Mouse (Mus musculus) thymus, postnatal 14 days (tissue): ENCODE data around the gene Gm17087.

Experiments used
- DNase-seq: peaks from one replicate; pipeline ENCODE4 v3.0.0; 2021

Gm17087 gene

DNA sequence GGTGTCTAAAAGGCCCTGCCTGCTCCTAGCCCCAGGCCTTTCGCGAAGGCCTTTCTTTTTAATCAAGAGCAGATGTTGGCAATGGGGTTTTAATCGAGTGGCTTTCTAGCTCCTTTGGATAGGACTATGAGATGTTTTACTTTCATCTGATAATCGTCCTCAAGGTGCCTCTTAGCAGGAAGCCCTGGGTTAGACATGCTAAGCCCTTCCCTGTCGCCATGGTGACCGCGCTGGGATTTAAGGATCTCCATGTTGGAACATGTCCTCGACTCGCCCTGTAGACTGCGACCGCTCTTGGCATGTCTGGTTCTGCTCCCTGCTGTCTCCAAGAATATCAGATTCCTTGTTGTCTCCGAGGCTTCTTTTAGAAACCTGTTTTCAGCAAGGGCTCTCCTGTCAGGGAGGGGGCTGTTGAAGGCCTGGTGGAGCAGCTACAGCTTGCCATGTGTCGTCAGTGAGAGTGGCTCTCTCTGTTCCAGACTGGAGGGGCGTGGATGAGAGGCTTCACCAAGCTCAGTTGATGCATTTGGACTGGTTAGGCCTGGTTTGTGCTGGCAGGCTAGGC, 24.7 kb downstream of the Gm17087 start:
- no peak for DNase-seq

GRCm38 (mm10) chr17:8538102-8538501, 28.6 kb downstream of the Gm17087 start:
- peak; percentile 71 for DNase-seq

GRCm38 (mm10) chr17:8536522-8536921, 30.2 kb downstream of the Gm17087 start:
- DNase-seq = no peak

DNA sequence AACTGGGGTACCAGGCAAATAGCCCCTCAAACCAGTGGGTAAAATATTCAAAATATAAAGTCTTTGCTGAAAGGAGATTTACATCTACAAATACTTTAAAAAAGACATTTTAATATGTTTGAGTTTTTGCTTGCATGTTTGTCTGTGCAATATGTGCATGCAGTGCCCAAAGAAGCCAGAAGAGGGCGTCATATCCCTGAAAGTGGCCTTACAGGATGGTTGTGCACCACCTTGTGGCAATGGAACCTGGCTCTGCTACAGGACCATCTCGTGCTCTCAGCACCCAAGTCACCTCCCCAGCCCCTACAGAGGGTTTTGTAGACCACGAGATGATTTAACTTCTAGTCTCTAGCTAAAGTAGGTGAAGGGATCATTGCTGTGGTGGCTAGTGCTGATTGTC, 32.9 kb downstream of the Gm17087 start:
- DNase-seq = peak; percentile 51

DNA sequence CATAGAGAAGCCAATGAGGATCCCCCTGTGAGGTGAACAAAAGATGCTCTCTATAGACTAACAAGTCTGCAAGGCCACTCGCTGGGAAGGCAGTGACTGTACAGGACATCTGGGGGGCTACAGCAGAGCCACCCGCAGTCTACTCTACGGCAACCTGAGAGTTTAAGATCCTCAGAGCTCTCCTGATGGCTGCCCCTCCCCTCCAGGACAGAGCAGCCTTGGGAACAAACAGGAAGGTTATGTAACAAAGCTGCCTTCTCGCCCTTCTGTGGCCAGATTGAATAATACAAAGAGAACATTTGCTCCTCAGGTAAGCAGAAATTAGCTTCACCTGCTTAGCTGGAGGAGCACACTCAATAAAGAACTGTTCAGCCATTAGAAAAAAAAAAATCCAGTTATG, 34.1 kb downstream of the Gm17087 start:
- DNase-seq = no peak

- DNase-seq = no peak
Observed at GRCm38 (mm10) chr17:8528641-8529040, 38.1 kb downstream of the Gm17087 start.

GRCm38 (mm10) chr17:8526815-8527261, 39.9 kb downstream of the Gm17087 start:
- no peak for DNase-seq

DNA sequence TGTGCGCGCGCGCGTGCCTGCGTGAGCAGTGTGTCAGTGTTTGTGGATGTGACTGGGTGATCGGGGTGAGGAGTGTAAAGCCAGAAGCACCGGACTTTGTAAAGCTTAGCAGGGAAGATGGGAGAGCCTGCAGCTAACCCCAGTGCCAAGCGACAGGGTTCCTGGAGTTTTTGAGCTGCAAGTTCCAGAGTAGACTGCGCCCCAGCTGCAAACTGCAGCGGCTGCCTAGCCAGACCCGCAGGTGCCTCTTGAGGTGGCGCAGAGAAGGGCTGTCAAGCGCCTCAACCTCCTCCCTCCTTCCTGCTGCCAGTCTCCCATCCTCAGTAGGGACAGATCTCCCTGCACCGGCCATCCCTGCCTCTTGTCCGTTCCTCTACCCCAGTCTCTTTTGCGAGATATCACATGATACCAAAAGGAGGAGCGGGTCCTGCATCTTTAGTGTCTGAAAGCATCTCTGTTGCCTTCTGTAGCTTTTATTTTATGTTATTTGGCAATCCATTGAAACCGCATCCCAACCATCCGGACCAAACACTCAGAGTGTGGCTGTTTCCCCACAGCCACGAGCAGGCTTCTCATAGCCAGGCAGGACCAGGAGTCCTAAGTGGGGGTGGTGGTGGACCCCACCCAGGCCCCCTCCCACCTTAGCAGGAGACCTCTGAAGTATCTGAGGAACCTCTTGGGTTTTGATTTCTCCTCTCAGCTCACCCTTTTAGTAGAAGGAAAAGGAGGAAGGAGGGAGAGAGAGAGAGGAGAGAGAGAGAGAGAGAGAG, 40.6 kb downstream of the Gm17087 start:
- DNase-seq = peak; percentile 47

DNA sequence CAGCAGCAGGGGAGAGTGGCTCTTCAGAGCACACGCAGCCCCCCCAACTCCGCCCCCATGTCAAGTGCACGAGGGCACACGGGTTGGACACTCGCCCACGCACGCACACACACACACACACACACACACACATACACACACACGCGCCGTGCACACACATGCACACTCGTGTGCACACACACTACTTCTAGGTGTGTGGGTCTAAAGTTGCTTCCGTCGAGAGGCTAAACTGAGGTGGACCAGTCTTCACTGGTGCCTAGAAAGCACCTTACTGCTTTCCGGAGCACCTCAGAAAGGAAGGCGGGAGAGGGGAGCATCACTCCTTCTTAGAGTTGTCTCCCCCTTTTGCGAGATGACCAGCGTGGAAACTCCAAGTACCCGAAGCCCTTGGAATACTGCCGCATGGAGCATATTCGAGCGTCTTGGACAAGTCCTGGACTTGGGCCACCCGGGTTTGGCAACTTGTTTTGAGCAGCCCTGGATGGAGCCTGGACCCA, 41.5 kb downstream of the Gm17087 start, which contains the start of gene Pde10a:
Pde10a (plus strand) TSS at position 148 of the 497 bp plus-strand sequence.
- DNase-seq = no peak

- DNase-seq = peak; percentile 51
Observed at GRCm38 (mm10) chr17:8524387-8525165, 42.2 kb downstream of the Gm17087 start.

DNA sequence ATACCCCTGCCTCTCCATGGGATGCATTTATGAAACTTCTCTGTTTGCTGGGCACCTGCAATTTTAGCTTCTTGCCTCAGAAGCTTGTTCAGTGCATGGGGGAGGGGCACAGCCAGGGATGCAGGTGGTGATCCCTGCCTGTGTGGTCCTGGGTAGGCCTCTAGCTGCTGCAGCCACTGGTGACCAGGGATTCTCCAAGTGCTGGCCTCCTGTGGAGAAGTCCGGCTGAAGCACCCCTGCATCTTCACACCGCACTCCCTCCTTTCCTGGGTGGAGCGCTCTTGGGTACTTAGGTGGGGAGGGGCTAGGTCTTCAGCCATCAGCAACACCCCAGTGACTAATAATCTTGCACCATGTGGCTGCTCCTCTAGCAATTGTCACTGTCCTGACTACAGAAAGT, 42.8 kb downstream of the Gm17087 start:
- DNase-seq = no peak

DNA sequence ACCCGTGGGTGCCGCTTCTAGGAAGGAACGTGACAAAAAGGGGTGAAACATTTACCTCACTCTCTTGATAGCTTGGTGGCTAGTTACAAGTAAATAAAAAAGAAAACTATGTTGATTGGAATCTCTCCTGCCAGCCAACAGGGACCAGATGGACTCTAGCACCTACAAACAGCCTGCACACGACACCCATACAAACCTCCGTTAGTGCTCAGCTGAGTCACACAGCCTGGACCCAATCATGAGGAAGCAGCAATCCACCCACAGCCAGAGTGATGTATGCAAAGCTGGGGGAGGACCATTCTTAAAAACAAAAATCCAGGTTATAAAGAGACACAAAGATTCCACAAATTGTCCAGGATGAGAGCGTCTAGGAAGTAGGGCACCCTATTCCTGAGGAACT, 50.7 kb downstream of the Gm17087 start:
- no peak for DNase-seq
